Mouse (Mus musculus): Measurements from ENCODE around the gene 4933407L21Rik.

GRCm38 (mm10) chr1:85894748-85895360, 33.4 kb upstream of the 4933407L21Rik start:
- TF ChIP-seq ZC3H11A (IDR thresholded peaks at IDR 0.05; ENCODE audit: borderline replicate concordance, low read depth, low read length) (no peak), ZNF384 (IDR thresholded peaks at IDR 0.05; ENCODE audit: low read depth, low read length) (no peak), MAFK (IDR thresholded peaks at IDR 0.05; ENCODE audit: insufficient read depth, low read depth, low read length) (no peak)
